Mouse (Mus musculus) monocyte, adult 2 months (primary cell): Measurements from ENCODE around the gene Polr3e.

ENCODE experiments used
- DNase-seq, 2 experiments: peaks; one replicate each; pipeline ENCODE4 v3.0.0; 2022; ENCODE audit warnings: low spot score in 2 of 2, low read depth in 1 of 2

Gene Polr3e

DNA sequence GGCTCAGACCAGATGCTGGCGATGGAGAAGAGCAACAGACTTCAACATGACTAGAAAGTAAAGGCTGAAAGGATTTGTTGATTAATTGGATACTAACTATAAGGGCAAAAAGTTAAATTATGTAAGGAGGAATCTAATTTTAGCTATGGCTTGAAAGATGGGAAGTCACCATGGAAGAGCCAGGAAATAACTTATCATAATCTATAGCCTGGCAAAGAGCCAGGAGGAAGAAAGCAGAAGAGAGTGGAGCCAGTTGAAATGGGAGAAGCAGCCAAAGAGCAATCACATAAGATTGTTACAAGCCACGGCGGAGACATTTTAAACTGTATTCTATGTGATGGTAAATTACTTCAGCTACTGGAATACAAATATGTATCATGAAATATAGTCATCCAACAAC is 56.5 kb downstream of the Polr3e start:
- DNase-seq, result no peak

DNA sequence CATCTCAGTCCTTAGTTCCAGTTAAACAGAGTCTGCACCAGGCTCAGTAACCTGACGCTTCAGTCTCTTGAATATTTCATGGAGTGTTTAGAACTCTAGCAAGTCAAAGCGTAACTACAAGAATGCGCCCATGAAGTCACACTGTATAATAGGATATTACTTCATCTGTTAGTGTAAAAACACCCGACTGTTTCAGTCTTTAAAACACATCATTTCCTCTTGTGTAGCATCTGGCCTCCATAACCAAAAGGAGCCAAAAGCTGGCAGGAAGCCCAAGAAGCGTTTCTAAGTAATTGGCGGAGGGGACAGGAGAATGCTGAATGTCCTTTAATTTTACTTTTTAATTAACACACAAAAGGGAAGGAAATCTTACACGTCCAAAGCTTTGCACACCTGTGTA is 59.5 kb downstream of the Polr3e start:
- no peak for DNase-seq

DNA sequence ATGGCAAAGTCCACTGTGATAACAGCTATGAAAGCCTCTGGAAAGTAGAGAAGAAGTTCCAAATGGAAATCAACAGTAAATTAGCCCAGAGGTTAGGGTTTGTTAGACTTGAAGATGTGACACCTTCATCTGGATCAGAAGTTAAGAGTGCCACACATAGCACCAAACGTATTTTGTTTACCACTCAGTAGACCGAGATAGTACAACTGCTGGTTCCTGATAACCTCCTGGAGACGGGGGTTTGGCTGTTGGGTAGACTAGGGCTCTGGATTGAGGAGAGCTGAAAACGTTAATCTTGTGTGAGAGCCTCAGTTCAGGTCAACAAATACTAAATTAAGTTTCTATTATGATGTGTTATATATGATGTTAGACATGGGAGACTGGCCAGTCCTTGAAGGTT is 62.5 kb downstream of the Polr3e start:
- DNase-seq, result no peak

DNA sequence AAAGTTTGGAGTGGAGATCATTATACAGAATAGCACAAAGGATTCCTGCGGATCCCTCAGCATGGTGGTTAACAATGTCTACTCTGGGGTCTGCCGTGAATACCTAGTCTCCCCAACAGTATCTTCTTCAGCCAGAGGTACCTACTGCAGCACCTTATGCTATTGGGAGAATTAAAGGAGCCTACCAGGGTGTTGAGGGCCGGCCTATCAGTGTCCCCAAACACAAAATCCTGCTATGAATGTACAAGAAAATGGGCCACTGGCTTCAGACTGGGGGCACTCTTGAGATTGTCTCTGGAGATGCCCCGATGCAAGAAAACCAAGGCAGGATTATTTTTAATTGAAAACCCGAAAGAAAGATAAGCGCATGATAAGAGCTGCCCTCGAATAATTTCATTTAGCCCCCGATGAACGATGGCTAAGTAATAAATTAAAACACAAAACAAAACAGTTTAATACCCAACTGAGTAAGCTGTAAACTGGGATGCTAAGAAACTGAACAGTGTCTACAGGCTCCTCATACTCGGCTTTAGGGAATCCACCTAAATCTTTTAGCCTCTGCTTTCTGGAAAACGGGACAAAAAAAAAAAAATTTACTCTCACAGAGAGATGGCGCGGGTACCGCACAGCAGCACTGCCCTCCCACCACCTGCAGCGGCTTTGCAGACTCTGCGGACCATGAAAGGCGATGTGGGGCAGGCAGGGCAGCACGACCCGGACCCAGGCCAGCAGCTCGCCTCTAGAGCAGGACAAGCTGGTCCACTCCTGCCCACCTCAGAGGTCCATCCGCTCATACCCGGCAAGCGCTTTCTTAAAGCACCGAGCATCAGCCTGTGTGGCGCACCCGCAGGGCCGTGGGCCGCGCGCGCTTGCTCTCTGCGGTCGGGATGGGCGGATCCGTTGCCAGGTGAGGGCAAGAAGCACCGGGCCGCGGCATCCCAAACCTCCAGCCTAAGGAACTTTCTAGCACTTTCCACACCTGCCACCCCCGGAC is 63.7 kb downstream of the Polr3e start:
- DNase-seq, result no peak

DNA sequence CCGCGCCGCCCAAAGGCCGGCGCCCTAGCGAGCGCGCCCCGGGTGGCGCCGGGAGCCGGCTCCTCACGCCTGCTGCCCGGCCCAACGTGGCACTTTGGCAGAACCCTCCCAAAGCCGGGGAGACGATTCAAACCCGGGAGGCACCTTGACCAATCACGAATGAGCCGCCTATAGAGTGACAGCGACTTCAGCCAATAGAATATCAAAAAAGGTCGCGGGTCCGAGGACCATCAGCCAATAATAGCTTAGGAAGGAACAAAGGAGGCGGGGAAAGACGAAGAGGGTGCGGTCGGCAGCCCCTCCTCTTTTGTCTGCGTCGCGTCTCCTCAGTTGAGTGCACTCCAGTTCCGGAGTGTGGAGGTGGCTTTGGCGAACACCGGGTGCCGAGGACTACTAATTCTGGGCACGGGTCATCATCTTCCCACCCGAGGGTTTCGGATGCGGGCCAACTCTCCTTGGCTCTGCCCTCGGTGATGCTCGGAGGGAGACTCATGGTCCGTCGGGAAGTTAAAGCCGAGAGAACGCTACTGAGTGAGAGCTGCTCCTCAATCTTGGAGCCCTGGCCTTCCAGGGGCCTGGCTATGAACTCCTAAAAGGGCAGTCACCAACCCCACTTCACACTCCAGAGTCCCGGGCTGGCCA is 64.8 kb downstream of the Polr3e start, which contains the start of the genes Cdr2 and Mfsd13b:
TSS of gene Cdr2 (minus strand) at position 113 of the 642 bp plus-strand sequence.
TSS of gene Mfsd13b (plus strand) at position 310 of the 642 bp plus-strand sequence.
- peak; percentile 80 to 86 for DNase-seq

DNA sequence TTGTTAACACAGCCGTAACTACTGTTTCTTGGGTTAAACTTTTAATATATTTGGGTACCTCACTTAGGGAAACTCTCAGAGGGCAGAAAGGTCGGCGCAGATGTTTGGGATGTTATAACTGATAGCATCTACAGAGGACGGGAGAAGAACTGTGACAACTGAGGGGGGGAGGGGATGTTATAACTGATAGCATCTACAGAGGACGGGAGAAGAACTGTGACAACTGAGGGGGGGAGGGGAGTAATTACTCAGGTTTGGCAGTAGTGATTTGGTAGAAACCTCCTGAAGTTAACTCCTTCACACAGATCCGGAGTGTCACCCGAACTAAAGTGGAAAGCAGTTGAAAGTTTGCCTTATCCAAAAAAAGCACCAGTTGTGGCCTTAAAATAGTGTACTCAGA is 65.4 kb downstream of the Polr3e start:
- DNase-seq, result no peak

DNA sequence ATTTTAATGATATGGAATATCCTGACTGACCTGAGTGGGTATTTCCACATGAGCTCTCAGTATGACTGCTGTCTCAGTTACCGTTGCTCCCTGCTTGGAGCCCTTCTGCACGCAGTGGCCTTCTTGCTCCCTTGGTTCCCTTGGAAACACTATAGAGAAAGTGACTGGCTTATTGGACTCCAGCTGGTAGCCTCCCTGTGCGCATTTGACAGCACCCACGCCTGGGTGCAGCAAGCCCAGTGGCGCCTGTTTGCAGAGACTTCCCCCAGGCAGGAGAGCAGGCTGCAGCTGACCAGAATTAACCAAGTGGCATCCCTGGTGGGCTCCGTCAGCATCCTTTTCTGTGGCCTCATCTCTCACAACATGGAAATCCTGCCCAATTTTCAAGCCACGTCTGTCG is 73.6 kb downstream of the Polr3e start:
- no peak for DNase-seq
